Mouse (Mus musculus) G1E-ER4 (cell line): ENCODE data around the gene Gm12790. TPM values are rescaled to one million over a fixed set of nuclear protein-coding genes. Genes with fewer than 3 reads are reported as not detected.
"Not testable (repeated sequence)": the region's sequence is repeated elsewhere in the genome, so short reads cannot be mapped to it uniquely, and the experiment has no call there.

Experiments used
- GATA1 ChIP-seq: IDR thresholded peaks from one replicate; pipeline ENCODE4 v1.8.0; 2012; ENCODE audit warnings: low read length, inconsistent platforms
- polyA plus RNA-seq: library from polyadenylated mRNA; stranded (reverse); fragments of >175 nt; gene quantifications from 2 replicates; pipeline ENCODE4 v1.2.3, GENCODE M21; 2012

Gene Gm12790
- polyA plus RNA-seq = not detected in 2 replicates

DNA sequence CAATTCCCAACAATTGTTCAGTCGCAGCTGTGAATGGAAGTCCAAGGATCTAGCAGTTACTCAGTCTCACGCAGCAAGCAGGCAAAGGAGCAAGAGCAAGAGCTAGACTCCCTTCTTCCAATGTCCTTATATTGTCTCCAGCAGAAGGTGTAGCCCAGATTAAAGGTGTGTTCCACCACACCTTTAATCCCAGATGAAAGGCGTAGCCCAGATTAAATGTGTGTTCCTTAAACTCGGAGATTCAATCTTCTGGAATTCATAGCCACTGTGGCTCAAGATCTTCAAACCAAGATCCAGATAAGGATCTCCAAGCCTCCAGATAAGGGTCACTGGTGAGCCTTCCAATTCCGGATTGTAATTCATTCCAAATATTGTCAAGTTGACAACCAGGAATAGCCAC, at the start of gene Gm12790:
Gene Gm12790 (minus strand): TSS at position 101 of the 400 bp plus-strand sequence.
- TF ChIP-seq GATA1 = not testable (repeated sequence)

- TF ChIP-seq GATA1 = no peak
Measured at GRCm38 (mm10) chr4:102026619-102027018, 45.8 kb upstream of the Gm12790 start.

DNA sequence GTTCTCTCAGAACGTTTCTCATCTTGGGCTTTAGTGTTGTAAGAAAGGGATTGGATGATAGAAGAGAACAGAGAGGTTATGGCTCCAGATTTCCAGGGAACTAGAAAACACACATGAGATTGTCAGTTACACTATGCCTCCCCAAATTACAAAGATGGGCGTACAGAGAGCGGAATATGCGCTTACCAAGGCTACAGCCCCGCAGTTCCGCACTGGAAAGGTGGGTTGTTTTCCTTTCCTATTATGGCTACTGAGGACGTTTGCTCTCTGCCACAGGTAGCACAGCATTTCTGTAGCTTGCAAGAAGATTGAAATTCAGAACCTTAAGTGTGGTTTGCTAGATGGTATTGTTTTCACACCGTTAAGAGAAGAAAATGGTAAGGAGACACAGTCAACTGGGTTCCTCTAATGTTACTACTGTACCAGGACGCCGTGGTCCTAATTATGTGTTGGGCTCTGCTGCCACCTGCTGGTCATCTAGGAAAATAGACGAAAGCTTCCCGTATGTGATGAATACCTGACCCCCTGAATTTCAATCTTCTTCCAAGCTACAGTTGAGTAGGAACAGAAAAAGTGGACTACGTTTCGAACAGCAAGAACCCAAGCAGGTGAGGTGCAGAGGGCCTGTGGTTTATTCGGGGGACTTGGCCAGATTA, 17.5 kb upstream of the Gm12790 start:
- TF ChIP-seq GATA1 = no peak

DNA sequence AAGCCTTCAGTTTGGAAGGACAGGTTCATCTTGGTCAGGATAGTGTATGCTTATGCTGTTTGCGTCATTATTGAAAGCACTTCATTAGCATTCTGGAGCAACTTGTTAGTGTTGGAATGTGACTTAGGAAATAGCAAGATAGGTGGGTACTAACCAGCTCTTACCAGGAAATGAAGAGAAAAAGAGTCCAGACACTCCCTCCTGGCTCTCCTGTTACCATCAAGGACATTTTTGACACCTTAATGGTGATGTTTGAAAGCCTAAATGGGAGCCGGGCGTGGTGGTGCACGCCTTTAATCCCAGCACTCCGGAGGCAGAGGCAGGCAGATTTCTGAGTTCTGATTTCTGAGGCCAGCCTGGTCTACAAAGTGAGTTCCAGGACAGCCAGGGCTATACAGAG, 16.6 kb upstream of the Gm12790 start:
- no peak for TF ChIP-seq GATA1

DNA sequence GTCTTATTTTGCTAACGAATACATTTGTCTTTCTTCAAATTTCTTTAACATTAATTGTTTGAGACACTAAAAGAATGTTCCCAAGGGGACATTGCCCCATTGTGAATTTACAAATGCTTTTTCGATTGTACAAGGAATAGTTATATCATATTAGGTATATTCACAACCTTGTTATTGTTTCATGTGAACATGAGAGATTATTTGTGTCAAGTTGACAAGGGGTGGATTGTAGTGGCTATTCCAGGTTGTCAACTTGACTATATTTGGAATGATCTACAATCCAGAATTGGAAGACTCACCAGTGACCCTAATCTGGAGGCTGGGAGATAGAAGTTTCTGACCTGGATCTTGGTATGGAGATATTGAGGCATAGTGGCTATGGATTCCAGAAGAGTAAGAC, 5.5 kb upstream of the Gm12790 start, which contains the start of gene Gm12789:
Gene Gm12789 (plus strand): TSS at position 301 of the 400 bp plus-strand sequence.
- TF ChIP-seq GATA1 = not testable (repeated sequence)

DNA sequence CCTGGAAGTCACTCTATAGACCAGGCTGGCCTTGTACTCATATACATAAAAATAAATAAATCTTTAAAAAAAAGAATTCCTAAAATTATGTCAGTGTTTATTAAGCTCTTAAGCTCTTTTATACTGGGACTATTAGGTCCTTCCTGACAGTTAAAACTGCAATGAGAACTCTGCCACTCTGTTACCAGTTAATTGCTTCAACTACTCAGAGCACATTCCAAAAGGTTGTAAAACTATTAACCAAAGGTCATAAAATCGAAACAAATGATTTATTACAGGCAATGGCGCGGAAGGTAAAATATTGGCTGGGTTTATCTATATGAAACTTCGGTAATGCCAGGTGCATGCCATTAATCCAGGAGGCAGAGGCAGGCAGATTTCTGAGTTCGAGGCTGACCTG, 4.8 kb upstream of the Gm12790 start:
- TF ChIP-seq GATA1 = no peak

DNA sequence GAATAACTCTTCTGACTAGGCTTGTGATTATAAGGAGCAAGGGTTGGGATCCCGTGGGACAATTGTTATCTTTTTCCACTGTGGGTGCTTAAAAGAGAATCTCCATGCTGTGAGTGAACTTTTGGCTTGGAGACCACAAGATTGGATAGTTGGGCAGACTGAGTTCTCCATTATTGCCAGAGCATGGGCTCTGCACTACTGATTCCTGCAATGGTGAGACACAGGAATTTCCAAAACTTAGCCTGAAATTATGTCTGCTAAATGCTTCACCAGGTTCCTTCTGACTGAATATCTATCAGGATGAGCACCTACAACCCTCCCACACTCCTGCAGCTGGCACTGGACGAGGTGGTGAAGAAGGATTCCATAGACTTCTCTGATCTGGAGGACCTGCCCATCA, 40.7 kb downstream of the Gm12790 start, which contains the start of gene Gm12794:
Gene Gm12794 (plus strand): TSS at position 301 of the 400 bp plus-strand sequence.
- TF ChIP-seq GATA1 = not testable (repeated sequence)

Other genes starting within 250 kb of the Gm12790 start
- not detected in 2 replicates for gene B020004J07Rik, start 137.0 kb downstream of the Gm12790 start, polyA plus RNA-seq
- gene C130073F10Rik, start 87.3 kb downstream of the Gm12790 start, polyA plus RNA-seq = not detected in 2 replicates
- not detected in 2 replicates for gene Gm12800, start 71.9 kb downstream of the Gm12790 start, polyA plus RNA-seq
- not detected in 2 replicates for gene Gm12794, start 40.6 kb downstream of the Gm12790 start, polyA plus RNA-seq
- gene Gm12789, start 5.6 kb upstream of the Gm12790 start, polyA plus RNA-seq = not detected in 2 replicates
- not detected in 2 replicates for gene Pde4b, start 106.5 kb upstream of the Gm12790 start, polyA plus RNA-seq